Mouse (Mus musculus) forebrain, embryonic 16.5 days (tissue): ENCODE data around the gene Ccdc154. TPM values are rescaled to one million over a fixed set of nuclear protein-coding genes. Genes with fewer than 3 reads are reported as not detected.

Source experiments
- ATAC-seq: fragments of 200-750 bp; cut with Nextera tagmentation; 2 replicates; pipeline ENCODE4 v1.8.0; 2017; ENCODE audit warnings: mild to moderate bottlenecking, moderate library complexity
- H3K27ac ChIP-seq: fragments of 300-500 bp; sonication (generic); 2 replicates; pipeline ENCODE4 v1.5.1; 2014; ENCODE audit warnings: low read length, control low read depth
- H3K27me3 ChIP-seq: fragments of 300-500 bp; sonication (generic); replicated peaks from 2 replicates; pipeline ENCODE4 v1.6.1; 2014; ENCODE audit warnings: low read length; ENCODE audit not compliant: control insufficient read depth, insufficient read depth
- H3K36me3 ChIP-seq: fragments of 300-500 bp; sonication (generic); 2 replicates; pipeline ENCODE4 v1.6.1; 2014; ENCODE audit not compliant: control insufficient read depth, insufficient read depth
- H3K4me1 ChIP-seq: fragments of 300-500 bp; sonication (generic); replicated peaks from 2 replicates; pipeline ENCODE4 v1.6.1; 2014; ENCODE audit warnings: low read length; ENCODE audit not compliant: control insufficient read depth, insufficient read depth
- H3K4me2 ChIP-seq: fragments of 300-500 bp; sonication (generic); 2 replicates; pipeline ENCODE4 v1.6.1; 2014; ENCODE audit warnings: mild to moderate bottlenecking, low read length, control low read depth
- H3K4me3 ChIP-seq: fragments of 300-500 bp; sonication (generic); replicated peaks from 2 replicates; pipeline ENCODE4 v1.5.1; 2014; ENCODE audit warnings: mild to moderate bottlenecking, low read length, control low read depth
- H3K9ac ChIP-seq: fragments of 300-500 bp; sonication (generic); replicated peaks from 2 replicates; pipeline ENCODE4 v1.6.1; 2014; ENCODE audit warnings: low read depth, low read length, control low read depth
- H3K9me3 ChIP-seq: fragments of 300-500 bp; sonication (generic); 2 replicates; pipeline ENCODE4 v1.6.1; 2016; ENCODE audit warnings: low read length; ENCODE audit not compliant: control insufficient read depth
- WGBS: fragments of 180-500 bp; shearing (Covaris S2); extraction: QIAGEN DNeasy Blood & Tissue Kit; methylation state at CpG from one replicate; pipeline ENCODE4 v1.1.7; 2014; 5-methylcytosine and 5-hydroxymethylcytosine counted together
- polyA plus RNA-seq: library from polyadenylated mRNA; unstranded; fragments of >200 nt; fragmentation: Nextera tagmentation; extraction: Ambion mirVana; gene quantifications from 2 replicates; pipeline ENCODE4 v1.2.1, GENCODE M21; 2015

Gene Ccdc154
- polyA plus RNA-seq, 1 experiment from 2014 or later, result not detected

GRCm38 (mm10) chr17:25210680-25211466, 48.6 kb downstream of the Ccdc154 start:
- Histone ChIP-seq H3K36me3 (peaks cover 43% of the 10 kb centered on the region), H3K27me3 (no peaks in the 10 kb centered on the region), H3K9ac (no peak overlapping the region), H3K4me3 (no peak overlapping the region), H3K27ac (no peak overlapping the region), H3K4me2 (no peak overlapping the region), H3K4me1 (no peaks in the 10 kb centered on the region), H3K9me3 (no peaks in the 10 kb centered on the region)
- ATAC-seq, result no peak
- WGBS, result 79% methylated on average over 15 of the region's 15 CpGs

DNA sequence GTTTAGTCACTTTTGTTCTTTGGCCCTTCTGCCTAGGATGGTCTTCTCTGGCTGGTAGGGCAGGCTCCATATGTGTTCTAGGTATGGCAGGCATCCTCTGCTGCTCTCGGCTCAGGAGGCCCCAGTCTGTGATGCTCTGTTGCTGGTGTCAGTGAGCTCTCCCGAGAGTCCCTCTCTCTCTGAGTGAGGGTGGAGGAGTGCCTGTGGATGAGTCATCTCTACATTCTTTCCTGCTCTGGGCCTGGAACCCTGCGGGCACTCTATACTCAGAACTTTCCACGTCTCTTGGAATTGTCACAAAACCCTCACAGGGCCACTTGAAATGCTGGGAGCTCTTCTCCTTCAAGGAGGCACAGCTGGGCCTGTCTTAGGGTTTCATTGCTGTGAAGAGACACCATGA, 49.4 kb downstream of the Ccdc154 start:
- Histone ChIP-seq H3K9ac (no peak overlapping the region), H3K4me3 (no peak overlapping the region), H3K36me3 (peaks cover 43% of the 10 kb centered on the region), H3K4me1 (no peaks in the 10 kb centered on the region), H3K4me2 (no peak overlapping the region), H3K27ac (no peak overlapping the region), H3K27me3 (no peaks in the 10 kb centered on the region), H3K9me3 (no peaks in the 10 kb centered on the region)
- no peak for ATAC-seq
- 90% methylated on average over 4 of the region's 4 CpGs for WGBS

- no peaks in the 10 kb centered on the region for H3K27me3 ChIP-seq
- no peak for ATAC-seq
- H3K4me1 ChIP-seq, result no peaks in the 10 kb centered on the region
- no peak overlapping the region for H3K27ac ChIP-seq
- no peaks in the 10 kb centered on the region for H3K9me3 ChIP-seq
- H3K4me2 ChIP-seq, result no peak overlapping the region
- WGBS, result 96% methylated on average over 3 of the region's 3 CpGs
- no peak overlapping the region for H3K4me3 ChIP-seq
- H3K36me3 ChIP-seq, result peaks cover 27% of the 10 kb centered on the region
- no peak overlapping the region for H3K9ac ChIP-seq
These were observed 53.2 kb downstream of the Ccdc154 start for GRCm38 (mm10) chr17:25215431-25215830.

DNA sequence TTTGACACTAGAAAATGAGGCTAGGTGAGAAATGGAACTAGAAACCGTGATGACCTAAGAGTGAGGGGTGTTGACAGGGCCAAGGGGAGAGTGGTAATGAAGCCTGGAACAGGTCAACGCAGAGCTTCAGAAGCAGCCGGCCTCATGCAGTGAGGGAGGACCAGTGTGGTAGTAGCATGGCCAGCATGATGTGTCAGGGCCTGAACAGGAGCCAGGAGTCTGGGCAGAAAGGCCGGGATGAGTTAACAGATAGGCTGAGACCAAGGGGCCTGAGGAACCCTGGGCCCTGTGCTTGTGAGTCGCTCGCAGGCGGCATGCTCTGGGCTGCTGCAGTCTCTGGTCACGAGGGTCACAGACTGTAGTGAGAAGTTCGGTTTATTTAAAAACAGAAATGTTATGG, 56.7 kb downstream of the Ccdc154 start:
- Histone ChIP-seq H3K9me3 (no peaks in the 10 kb centered on the region), H3K27me3 (no peaks in the 10 kb centered on the region), H3K4me3 (no peak overlapping the region), H3K4me1 (peaks cover 7% of the 10 kb centered on the region; the same call in 1 of the 2 replicates), H3K36me3 (peaks cover 10% of the 10 kb centered on the region; the same call in 1 of the 2 replicates), H3K9ac (no peak overlapping the region), H3K4me2 (no peak overlapping the region), H3K27ac (no peak overlapping the region)
- WGBS, result 91% methylated on average over 9 of the region's 9 CpGs
- ATAC-seq, result no peak

- no peak overlapping the region for H3K9ac ChIP-seq
- no peak overlapping the region for H3K4me3 ChIP-seq
- ATAC-seq, result no peak
- no peaks in the 10 kb centered on the region for H3K27me3 ChIP-seq
- peaks cover 8% of the 10 kb centered on the region; the same call in 1 of the 2 replicates for H3K36me3 ChIP-seq
- no peak overlapping the region for H3K4me2 ChIP-seq
- H3K27ac ChIP-seq, result no peak overlapping the region
- H3K9me3 ChIP-seq, result no peaks in the 10 kb centered on the region
- WGBS, result 94% methylated on average over 15 of the region's 15 CpGs
- peaks cover 7% of the 10 kb centered on the region; the same call in 1 of the 2 replicates for H3K4me1 ChIP-seq
These were observed 57.4 kb downstream of the Ccdc154 start for GRCm38 (mm10) chr17:25219492-25220295.

- ATAC-seq, result no peak
- Histone ChIP-seq H3K27me3 (no peaks in the 10 kb centered on the region), H3K4me1 (peaks cover 7% of the 10 kb centered on the region; the same call in 1 of the 2 replicates), H3K36me3 (peaks cover 3% of the 10 kb centered on the region), H3K9me3 (no peaks in the 10 kb centered on the region), H3K4me3 (no peak overlapping the region), H3K9ac (no peak overlapping the region), H3K27ac (no peak overlapping the region), H3K4me2 (no peak overlapping the region)
- WGBS, result 80% methylated on average over 1 of the region's 1 CpGs
These were observed 58.5 kb downstream of the Ccdc154 start for GRCm38 (mm10) chr17:25220746-25221145.

Other genes with a start within 250 kb of the Ccdc154 start
- 100 and 114 TPM in 2 replicates for gene Mapk8ip3, start 225.5 kb upstream of the Ccdc154 start, polyA plus RNA-seq
- gene Jpt2, start 201.8 kb upstream of the Ccdc154 start, polyA plus RNA-seq, result 95.4 and 99.1 TPM in 2 replicates
- gene Cramp1l, start 146.7 kb upstream of the Ccdc154 start, polyA plus RNA-seq, result 5.9 and 6.8 TPM in 2 replicates
- gene Ift140, start 146.4 kb upstream of the Ccdc154 start, polyA plus RNA-seq, result 26.6 and 28.4 TPM in 2 replicates
- gene Tmem204, start 78.9 kb upstream of the Ccdc154 start, polyA plus RNA-seq, result 12.0 and 12.5 TPM in 2 replicates
- 47.0 and 62.9 TPM in 2 replicates for gene Telo2, start 46.5 kb upstream of the Ccdc154 start, polyA plus RNA-seq
- gene Ptx4, start 41.7 kb upstream of the Ccdc154 start, polyA plus RNA-seq, result not detected in 2 replicates
- gene Clcn7, start 29.1 kb upstream of the Ccdc154 start, polyA plus RNA-seq, result 30.2 and 34.3 TPM in 2 replicates
- not detected in 2 replicates for gene Gm38655, start 13.0 kb downstream of the Ccdc154 start, polyA plus RNA-seq
- 37.2 and 38.4 TPM in 2 replicates for gene BC003965, start 22.1 kb downstream of the Ccdc154 start, polyA plus RNA-seq
- gene Unkl, start 25.9 kb downstream of the Ccdc154 start, polyA plus RNA-seq, result 15.0 and 15.2 TPM in 2 replicates
- 83.8 and 99.9 TPM in 2 replicates for gene Gnptg, start 77.7 kb downstream of the Ccdc154 start, polyA plus RNA-seq
- 62.2 and 62.9 TPM in 2 replicates for gene Tsr3, start 77.7 kb downstream of the Ccdc154 start, polyA plus RNA-seq
- gene Baiap3, start 93.9 kb downstream of the Ccdc154 start, polyA plus RNA-seq, result 7.9 and 22.5 TPM in 2 replicates
- gene Ube2i, start 112.2 kb downstream of the Ccdc154 start, polyA plus RNA-seq, result 635 and 668 TPM in 2 replicates
- not detected in 2 replicates for gene Prss34, start 135.9 kb downstream of the Ccdc154 start, polyA plus RNA-seq
- gene Prss28, start 146.2 kb downstream of the Ccdc154 start, polyA plus RNA-seq, result not detected in 2 replicates
- not detected in 2 replicates for gene Prss29, start 156.2 kb downstream of the Ccdc154 start, polyA plus RNA-seq
- gene Tpsab1, start 183.1 kb downstream of the Ccdc154 start, polyA plus RNA-seq, result not detected in 2 replicates
- 0.39 TPM in 1 of 2 replicates, not detected in the other for gene Tpsb2, start 203.8 kb downstream of the Ccdc154 start, polyA plus RNA-seq
- 0.36 TPM in 1 of 2 replicates, not detected in the other for gene Tpsg1, start 206.8 kb downstream of the Ccdc154 start, polyA plus RNA-seq